Mouse (Mus musculus) layer of hippocampus, adult 9-11 months (tissue): ENCODE data around the gene Lrig2.
"Not testable (repeated sequence)": the region's sequence is repeated elsewhere in the genome, so short reads cannot be mapped to it uniquely, and the experiment has no call there.

ENCODE experiments used
- DNase-seq: peaks from one replicate; pipeline ENCODE4 v3.0.0; 2022

The Lrig2 gene

DNA sequence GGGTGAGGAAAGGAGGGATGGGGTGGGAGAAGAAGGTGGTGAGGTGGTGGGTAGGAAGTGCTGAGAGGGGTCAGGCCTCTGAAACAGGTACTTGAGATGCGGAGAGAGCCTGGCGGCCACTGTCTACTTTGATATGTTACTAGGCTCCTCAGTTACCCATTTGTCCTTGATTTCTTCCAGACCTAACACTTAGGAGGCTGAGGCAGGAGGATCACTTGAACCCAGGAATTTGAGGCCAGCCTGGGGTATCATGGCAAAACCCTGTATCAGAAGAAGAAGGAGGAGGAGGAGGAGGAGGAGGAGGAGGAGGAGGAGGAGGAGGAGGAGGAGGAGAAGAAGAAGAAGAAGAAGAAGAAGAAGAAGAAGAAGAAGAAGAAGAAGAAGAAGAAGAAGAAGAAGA lies 84.4 kb downstream of the Lrig2 start:
- not testable (repeated sequence) for DNase-seq

DNA sequence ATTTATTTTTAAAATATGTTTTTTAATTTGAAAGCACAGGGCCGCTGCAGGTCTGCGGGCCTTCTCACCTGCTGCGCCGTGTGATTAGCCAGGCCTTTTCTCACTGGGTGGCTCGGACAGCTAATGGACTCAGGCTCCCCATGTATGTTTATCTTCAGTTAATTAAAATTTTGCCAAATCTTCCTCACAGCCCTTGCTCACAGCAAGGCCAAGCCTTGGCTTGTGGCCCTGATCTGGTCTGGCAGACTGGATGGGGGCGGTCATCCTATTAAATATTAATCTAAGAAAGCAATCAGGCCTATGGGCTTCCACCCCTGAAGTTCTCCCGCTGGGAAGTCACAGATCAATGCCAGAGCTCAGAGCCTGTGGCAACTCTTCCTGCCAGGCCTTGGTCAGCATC lies 87.4 kb downstream of the Lrig2 start:
- no peak for DNase-seq

GRCm38 (mm10) chr3:104420929-104421328 lies 90.8 kb downstream of the Lrig2 start:
- no peak for DNase-seq

DNA sequence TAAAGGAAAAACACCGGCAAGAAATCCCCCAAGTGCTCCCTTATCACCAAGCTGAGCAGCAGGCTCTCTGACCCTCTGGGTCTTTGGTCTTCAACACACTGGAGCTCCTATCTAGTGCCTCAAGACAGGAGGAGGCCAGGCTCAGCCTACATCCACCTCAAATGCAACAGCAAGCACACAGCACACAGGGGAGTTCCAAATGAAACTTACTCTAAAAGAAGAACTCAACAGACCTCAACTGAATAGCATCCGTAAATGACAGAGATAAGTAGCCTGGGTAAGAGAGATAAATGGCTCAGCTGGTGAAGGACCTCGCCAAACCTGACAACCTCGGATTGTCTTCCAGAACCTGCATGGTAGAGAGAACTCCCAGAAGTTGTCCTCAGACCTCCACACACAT lies 91.7 kb downstream of the Lrig2 start:
- DNase-seq: no peak

DNA sequence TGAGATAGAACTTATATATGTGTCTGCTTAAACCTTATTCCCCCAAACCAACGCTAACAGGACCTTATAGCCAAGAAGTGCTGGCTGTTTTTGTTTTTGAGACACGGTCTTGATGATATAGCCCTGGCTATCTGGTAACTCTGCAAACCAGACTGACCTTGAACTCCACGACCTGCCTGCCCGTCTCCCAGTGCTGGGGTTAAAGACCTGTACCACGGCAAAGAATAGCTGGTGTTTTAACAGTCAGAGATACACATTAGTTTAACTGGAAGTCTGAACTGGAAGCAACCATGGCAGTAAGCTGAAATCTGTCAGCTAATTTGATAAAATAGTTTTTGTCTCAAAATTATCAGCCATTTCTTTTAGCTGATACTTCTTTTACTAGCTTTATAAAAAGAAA lies 94.9 kb downstream of the Lrig2 start:
- DNase-seq: no peak

- no peak for DNase-seq
Observed at GRCm38 (mm10) chr3:104412482-104412881, 99.2 kb downstream of the Lrig2 start.

DNA sequence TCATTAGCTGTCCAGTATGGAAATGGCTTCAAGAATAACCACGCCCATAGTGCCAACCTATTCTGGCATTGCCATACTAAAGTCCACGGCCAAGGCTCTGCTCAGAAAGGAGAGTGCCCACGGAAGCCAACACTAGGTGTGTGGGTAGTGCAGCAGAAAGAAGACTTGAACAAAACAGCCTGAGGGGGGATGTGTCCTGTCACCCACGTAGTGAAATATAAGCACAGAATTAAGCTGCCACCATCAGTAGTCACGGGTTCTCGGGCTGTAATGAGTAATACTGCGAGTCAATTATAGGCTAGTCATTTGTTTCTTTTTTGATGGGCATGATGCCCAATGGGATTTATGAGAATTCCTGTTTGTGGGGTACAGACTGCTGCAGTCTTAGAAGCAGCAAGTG lies 104.2 kb downstream of the Lrig2 start:
- DNase-seq: peak; percentile 50

- peak; percentile 12 for DNase-seq
Observed at GRCm38 (mm10) chr3:104403582-104403981, 108.1 kb downstream of the Lrig2 start.

- DNase-seq: no peak
Observed at GRCm38 (mm10) chr3:104401176-104401575, 110.5 kb downstream of the Lrig2 start.

DNA sequence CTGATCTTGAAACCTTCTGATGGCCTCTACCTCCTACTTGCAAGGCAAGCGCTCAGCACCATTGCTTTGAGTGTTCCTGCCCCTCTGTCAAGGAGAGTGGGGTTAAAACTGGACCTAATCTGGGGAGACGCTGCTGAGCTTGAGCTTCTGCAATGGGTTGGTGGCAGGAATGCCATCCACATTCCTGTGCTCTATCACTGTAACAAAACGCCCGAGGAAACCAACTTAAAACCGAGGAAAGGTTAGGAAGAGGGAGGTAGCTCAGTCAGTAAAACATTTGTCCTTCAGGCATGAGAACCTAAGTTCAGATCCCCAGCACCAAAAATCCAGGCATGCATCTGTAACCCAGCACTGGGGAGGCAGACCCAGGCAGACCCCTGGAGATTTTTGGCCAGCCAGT lies 111.6 kb downstream of the Lrig2 start:
- no peak for DNase-seq

- DNase-seq: no peak
Observed at GRCm38 (mm10) chr3:104399296-104400045, 112.2 kb downstream of the Lrig2 start.

DNA sequence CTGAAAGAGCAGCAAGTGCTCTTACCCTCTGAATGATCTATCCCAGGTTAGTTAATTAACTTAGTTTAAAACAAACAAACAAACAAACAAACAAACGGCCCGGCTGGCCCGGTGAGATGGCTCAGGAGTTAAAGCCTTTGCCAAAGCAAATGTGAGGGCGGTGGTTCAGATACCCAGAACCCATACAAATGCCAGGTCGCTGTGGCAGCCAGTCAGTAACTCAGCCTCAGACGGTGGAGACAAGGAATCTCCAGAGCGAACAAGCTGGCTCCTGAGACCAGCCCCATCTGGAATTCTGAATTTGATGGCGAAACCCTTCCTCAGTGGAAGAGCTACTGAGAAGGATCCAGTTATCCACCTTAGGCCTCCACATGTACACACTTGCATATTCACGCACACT lies 114.4 kb downstream of the Lrig2 start:
- DNase-seq: no peak

GRCm38 (mm10) chr3:104396736-104397081 lies 115.0 kb downstream of the Lrig2 start:
- no peak for DNase-seq

DNA sequence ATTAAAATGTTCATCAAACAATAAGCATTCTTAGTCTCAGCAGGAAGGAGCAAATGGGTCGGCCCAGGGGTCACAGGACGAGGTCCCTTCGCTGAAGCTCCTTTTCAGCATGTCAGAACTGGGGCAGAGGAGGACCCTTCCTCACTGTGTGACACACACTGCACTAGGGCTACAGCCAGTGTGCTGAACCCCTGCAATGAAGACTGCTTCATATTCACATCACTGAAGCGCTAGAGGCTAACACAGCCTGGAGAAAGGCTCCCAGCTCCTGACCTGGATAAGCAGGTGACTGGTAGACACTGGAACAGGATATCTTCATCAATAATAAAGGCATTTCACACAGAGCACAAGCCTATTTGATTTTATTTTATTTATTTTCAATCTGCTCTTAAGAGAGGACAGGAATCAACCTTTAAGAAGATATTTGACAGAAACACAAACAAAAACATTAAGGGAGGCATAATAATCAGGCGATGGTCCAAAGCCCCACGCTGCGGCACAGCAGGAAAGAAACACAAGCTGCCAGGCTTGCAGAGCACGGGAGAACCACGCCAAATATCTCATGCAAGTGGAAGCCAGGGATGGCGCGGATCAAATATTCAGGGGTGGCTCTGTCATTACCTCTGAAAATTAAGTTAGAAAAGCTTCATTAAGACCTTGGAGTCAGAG lies 115.5 kb downstream of the Lrig2 start:
- DNase-seq: peak; percentile 44

DNA sequence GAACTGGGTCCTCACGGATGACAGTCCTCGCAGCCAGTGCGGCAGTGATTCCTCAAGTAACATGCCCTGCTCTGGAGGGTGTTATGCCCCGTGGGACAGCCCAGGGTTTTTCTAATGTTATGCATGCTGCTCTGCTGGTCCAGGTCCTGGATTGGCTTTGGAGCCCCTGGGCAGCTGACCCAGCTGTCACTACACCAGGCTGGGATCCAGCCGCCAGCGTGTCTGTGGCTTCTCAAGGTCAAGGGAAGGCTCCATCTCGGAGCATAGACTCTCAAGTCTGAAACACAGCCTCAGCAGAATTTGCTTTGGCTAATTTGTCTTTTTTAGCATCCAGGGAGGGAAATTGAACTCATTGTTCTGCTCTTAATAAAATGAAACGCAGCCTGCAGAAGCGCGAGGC lies 121.6 kb downstream of the Lrig2 start:
- DNase-seq: no peak

- no peak for DNase-seq
Observed at GRCm38 (mm10) chr3:104389449-104389848, 122.3 kb downstream of the Lrig2 start.

- DNase-seq: peak; percentile 19
Observed at GRCm38 (mm10) chr3:104385587-104385986, 126.1 kb downstream of the Lrig2 start.

DNA sequence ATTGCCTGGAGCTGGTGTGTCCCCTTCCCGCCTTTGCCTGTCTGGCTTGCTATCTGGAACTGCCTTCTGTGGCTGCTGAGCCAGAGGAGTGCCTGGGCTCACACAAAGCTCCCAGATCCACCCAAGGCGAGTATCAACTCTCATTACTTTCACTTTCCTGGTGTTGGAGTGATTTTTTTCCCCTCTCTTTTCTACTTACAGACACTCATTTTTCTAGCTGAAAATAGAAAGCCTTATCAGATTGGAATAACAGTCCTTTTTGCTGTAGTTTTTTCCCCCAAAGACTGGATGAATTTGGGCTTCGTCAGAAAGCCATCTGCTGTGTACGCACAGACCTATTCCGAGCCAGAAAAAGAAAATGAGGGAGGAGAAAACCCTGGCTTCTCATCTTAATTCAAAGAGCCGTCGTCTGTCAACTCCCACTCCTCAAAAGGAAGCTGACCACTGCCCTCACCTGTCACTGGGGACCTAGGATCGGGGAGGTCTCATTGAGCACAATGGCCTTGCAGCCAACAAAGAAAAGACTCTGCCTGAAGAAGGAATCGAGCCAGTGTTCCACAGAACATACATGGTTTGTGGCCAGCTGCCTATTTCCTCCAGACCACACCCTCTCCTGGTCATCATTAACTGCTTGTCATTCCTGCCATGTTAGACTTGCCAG lies 127.9 kb downstream of the Lrig2 start:
- peak; percentile 61 for DNase-seq

DNA sequence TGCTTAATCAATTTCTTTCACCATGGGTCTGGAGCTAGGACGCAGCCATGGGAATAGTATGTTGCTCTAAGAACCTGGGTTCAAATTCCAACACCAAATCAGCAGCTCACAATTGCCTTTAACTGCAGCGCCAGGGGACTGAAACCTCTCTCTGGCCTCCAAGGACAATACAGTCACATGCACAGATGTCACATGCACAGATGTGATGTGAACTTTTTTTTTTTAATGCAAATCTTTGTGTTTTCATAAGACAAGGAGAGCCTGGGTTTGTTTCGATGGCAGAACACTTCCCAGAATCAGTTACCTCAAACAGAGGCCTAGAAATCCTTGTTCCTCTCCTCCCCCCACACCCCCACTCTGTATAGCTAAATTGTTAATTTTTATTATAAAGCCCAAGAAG lies 133.5 kb downstream of the Lrig2 start:
- no peak for DNase-seq

DNA sequence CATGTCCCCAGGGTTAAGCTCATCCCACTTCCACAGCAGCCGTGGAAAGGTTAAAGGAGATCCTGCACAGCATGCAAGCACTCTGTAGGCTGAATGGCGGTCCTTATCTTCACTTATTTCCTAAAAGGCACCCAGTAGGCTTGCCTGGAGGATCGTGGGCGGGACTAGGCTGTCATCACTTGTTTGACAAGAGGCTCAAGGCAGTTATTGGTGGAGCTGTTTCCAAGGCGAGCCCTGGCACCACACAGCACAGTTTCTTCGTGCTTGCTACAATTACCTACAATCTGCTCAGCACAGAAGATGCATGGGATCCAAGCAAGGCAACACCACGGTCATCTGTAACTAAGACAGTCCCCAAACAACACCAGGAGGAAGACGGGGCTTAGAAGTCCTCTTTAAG lies 137.8 kb downstream of the Lrig2 start:
- no peak for DNase-seq

DNA sequence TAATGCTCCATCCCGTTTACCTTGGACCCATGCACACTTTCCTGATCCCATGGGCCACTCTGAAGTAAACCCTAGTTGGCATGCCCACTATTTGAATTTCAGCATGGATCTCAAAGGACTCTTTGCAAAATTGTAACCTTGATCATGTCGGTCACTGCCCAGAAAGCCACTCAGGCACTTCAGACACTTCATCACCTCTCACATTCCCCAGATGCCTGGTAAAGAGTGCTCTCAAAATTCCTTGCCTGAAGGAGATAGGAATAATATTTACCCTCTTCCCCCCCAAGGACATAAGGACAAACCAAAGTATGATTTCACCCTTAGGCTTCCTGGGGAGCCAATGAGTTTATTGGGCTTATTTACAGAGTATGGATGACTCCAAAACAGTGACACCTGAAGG lies 139.3 kb downstream of the Lrig2 start:
- DNase-seq: no peak

DNA sequence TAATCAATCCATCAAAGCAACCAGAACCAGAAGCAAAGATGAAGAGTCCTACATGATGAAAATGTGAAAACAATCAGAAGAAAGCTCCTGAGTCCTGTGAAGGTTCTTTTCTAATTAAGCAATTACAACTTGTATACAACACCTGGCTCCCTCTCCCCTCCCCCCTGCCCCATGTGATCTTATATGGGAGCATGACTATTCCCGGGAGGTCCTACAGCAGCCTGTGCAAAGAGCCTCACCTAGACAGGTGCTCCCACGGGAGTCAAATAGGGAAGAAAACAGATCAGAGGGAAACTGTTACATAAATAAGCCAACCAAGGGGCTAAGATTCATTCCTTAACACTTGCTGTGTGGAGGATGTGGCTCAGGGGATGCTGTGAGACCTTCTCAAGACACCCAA lies 143.8 kb downstream of the Lrig2 start:
- DNase-seq: no peak

- no peak for DNase-seq
Observed at GRCm38 (mm10) chr3:104361814-104362213, 149.9 kb downstream of the Lrig2 start.

GRCm38 (mm10) chr3:104360325-104360724 lies 151.4 kb downstream of the Lrig2 start:
- DNase-seq: no peak
